Mouse (Mus musculus) forebrain, embryonic 10.5 days (tissue): ENCODE data around the gene Arl6ip1. TPM values are rescaled to one million over a fixed set of nuclear protein-coding genes. Genes with fewer than 3 reads are reported as not detected.

ENCODE experiments used
- DNase-seq: peaks from one replicate; pipeline ENCODE4 v3.0.0-alpha.2; 2017; ENCODE audit warnings: low spot score; ENCODE audit errors: extremely low spot score
- H3K27ac ChIP-seq: fragments of 300-500 bp; sonication (generic); 2 replicates; pipeline ENCODE4 v1.5.1; 2016; ENCODE audit warnings: mild to moderate bottlenecking
- H3K27me3 ChIP-seq: fragments of 300-500 bp; sonication (generic); 2 replicates; pipeline ENCODE4 v1.6.1; 2016; ENCODE audit warnings: mild to moderate bottlenecking; ENCODE audit not compliant: poor library complexity, severe bottlenecking
- H3K36me3 ChIP-seq: fragments of 300-500 bp; sonication (generic); replicated peaks from 2 replicates; pipeline ENCODE4 v1.6.1; 2016; ENCODE audit warnings: mild to moderate bottlenecking, moderate library complexity
- H3K4me1 ChIP-seq: fragments of 300-500 bp; sonication (generic); 2 replicates; pipeline ENCODE4 v1.6.1; 2016
- H3K4me3 ChIP-seq: fragments of 300-500 bp; sonication (generic); 2 replicates; pipeline ENCODE4 v1.5.1; 2016; ENCODE audit warnings: mild to moderate bottlenecking, moderate library complexity
- H3K9me3 ChIP-seq: fragments of 300-500 bp; sonication (generic); 2 replicates; pipeline ENCODE4 v1.6.1; 2016; ENCODE audit warnings: mild to moderate bottlenecking, moderate library complexity
- WGBS: fragments of 180-500 bp; shearing (Covaris S2); methylation state at CpG from one replicate; pipeline ENCODE4 v1.1.7; 2016; 5-methylcytosine and 5-hydroxymethylcytosine counted together
- polyA plus RNA-seq: library from polyadenylated mRNA; unstranded; fragments of >200 nt; fragmentation: Nextera tagmentation; extraction: Ambion mirVana; gene quantifications from 2 replicates; pipeline ENCODE4 v1.2.1, GENCODE M21; 2016

Gene Arl6ip1
- polyA plus RNA-seq, 1 experiment from 2014 or later: 495 TPM

DNA sequence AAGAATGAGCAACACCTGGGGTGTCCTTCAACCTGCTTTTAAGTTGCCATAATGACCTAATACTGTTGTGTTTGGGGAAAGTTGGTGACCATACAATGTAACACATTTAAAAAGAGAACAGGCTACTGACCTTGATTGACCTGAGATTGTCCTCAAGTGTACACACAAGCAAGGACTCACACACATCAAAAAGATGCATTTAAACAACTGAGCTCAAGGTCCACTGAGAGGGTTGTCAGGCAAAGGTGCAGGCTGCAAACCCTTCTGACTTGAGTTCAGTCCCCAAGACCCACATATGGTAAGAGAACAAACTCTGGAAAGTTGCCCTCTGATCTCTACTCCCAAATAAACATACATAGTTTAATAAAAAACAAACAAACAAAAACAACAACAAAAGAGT lies 3.7 kb downstream of the Arl6ip1 start:
- Histone ChIP-seq H3K36me3 (peaks cover 62% of the 10 kb centered on the region), H3K4me1 (peaks cover 38% of the 10 kb centered on the region), H3K27me3 (no peaks in the 10 kb centered on the region), H3K4me3 (no peak overlapping the region), H3K9me3 (no peaks in the 10 kb centered on the region), H3K27ac (no peak overlapping the region)
- DNase-seq: no peak

DNA sequence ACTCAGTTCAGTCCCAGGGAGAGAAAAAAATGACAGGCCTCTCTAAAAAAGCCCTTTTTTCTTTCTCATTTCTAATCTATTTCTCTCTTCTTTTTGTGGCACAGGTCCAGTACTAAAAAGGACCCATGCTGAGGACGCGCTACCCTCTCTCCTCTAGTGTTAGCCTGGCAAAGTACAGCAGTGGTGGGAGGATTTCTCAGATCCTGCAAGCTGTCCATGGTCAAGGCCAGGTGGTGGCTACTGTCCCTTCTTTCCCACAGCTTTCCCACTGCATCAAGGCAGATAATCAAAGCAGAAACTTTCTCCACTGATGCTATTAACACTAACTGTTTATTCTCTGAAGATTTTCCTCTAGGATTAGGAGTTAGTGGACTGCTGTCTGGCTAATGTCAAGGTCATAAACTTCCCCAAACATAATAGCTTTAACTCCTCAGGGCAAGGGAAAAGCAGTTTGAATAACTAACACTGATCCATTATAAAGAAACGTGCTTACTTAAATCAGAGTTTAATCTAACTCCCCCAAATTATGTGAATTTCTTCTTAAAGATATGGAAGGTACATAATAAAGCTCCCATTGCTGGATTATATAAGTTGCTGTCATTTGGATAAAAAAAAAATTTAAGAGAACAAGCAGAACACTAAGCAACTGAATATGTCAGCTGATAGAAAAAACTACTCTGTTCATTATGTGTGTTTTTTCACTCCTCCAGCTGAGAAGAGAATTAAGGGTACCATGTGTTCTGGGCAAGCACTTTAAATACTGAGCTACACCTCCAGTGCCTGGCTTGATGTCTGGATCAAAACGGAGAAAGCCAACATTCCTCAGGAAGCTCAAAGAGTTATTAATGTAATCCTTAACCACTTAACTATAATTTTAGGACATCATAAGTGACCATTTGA lies 5.7 kb downstream of the Arl6ip1 start:
- no peak for DNase-seq
- 96% methylated on average over 4 of the region's 4 CpGs for WGBS
- H3K4me3 ChIP-seq: no peak overlapping the region
- H3K27me3 ChIP-seq: no peaks in the 10 kb centered on the region
- H3K9me3 ChIP-seq: no peaks in the 10 kb centered on the region
- H3K36me3 ChIP-seq: peaks cover 82% of the 10 kb centered on the region
- no peak overlapping the region for H3K27ac ChIP-seq
- peaks cover 36% of the 10 kb centered on the region for H3K4me1 ChIP-seq

DNA sequence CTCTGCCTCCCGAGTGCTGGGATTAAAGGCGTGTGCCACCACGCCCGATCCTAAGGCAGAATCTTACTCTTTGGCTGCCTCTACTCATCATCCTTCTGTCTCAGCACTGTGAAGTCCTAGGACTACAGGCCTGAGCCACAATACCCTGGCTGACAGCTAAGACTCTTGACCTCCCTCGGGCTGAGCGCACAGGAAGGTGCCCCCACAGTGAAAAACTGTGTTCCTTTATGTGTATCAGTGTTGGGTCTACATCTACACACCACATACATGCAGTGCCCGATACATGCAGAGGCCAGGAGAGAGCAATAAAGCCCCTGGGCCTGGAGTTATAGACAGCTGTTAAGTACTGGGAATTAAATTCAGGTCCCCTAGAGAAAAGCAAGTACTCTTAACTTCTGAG lies 7.2 kb downstream of the Arl6ip1 start:
- peaks cover 90% of the 10 kb centered on the region for H3K36me3 ChIP-seq
- H3K27me3 ChIP-seq: no peaks in the 10 kb centered on the region
- H3K4me3 ChIP-seq: no peak overlapping the region
- H3K27ac ChIP-seq: no peak overlapping the region
- DNase-seq: peak; percentile 10
- peaks cover 35% of the 10 kb centered on the region for H3K4me1 ChIP-seq
- WGBS: 96% methylated on average over 7 of the region's 7 CpGs
- no peaks in the 10 kb centered on the region for H3K9me3 ChIP-seq

DNA sequence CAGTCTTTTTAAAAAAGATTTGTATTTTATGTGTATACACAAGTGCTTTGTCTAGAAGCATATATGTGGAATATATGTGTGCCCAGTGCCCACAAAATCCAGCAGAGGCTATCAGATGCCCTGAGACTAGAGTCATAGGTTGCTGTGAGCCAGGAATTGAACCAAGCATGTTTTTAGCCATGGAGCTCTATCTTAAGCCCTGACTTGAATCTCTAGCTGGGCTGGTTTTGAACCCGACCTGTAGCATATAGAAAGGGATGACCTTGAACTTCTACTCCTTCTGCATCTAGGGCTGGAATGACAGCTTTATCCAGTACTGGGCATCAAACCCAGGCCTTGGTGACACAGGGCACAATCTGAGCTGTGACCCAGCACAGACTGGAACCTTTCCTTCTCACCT lies 8.8 kb downstream of the Arl6ip1 start:
- WGBS: 83% methylated on average over 1 of the region's 1 CpGs
- Histone ChIP-seq H3K4me1 (peaks cover 26% of the 10 kb centered on the region), H3K27ac (no peak overlapping the region), H3K4me3 (no peak overlapping the region), H3K9me3 (no peaks in the 10 kb centered on the region), H3K36me3 (peaks cover 74% of the 10 kb centered on the region), H3K27me3 (no peaks in the 10 kb centered on the region)
- DNase-seq: peak; percentile 3

DNA sequence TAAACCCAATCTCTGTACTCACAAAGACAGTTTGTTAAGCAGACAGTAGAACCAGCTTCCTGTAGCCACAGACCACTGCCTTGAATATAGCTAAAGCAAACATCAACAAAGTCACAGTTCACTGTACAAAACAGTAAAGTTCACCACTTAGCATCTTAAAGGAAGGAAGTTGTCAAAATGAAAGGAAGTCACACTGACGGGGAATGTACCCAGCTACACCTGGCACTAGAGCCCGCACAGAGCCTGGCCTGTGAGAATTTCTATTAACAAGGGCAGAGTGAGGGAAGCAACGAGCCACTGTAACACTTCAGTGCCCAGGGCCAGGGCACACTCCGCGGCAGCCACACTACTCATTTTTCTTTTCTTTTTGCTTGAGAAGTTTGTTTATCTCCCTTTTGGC lies 9.5 kb downstream of the Arl6ip1 start:
- WGBS: 93% methylated on average over 5 of the region's 5 CpGs

DNA sequence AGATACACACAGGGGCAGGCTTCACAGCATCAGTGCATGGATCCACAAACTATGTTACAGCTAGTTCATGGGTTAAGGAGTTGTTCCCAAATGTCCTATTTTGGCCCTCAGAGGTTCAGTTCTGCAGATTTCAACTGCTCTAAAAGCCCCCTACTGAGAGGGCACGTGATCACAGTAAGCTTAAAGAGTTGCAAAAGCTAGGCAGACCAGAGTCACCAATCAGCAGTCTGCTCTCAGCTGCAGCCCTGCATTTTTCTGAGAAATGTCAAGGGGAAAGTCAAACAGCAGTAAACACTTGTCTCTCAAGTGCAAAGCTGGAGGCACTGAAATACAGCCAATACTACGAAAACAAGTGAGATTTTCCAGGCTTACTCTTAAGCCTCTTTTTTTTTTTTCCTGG lies 10.3 kb downstream of the Arl6ip1 start:
- Histone ChIP-seq H3K9me3 (no peaks in the 10 kb centered on the region), H3K27ac (no peak overlapping the region), H3K27me3 (no peaks in the 10 kb centered on the region), H3K4me3 (no peak overlapping the region), H3K36me3 (peaks cover 76% of the 10 kb centered on the region), H3K4me1 (peaks cover 35% of the 10 kb centered on the region)
- 61% methylated on average over 2 of the region's 2 CpGs for WGBS
- DNase-seq: no peak

More for the DNA sequence above, 9.5 kb downstream of the Arl6ip1 start:
- Histone ChIP-seq H3K27ac (no peak overlapping the region), H3K9me3 (no peaks in the 10 kb centered on the region), H3K4me3 (no peak overlapping the region), H3K36me3 (peaks cover 74% of the 10 kb centered on the region), H3K27me3 (no peaks in the 10 kb centered on the region), H3K4me1 (peaks cover 27% of the 10 kb centered on the region)
- no peak for DNase-seq

DNA sequence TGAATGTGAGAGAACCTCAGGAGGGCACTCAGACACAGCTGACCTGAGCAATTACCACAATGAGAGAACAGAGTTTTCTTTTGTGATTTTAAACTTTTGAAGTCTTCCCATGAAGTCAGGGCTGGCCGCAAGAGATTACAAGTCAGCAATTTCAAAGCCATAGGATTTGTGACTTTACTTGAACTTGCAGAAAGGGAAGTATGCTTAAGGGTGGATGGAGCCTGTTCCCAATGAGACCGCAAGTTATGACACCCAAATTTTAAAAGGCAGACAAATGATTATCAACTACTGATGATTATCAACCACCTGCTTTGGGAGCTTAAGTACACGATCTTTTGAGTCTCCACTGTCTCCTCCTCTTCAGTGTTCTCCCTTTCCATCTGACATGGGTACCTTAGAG lies 11.0 kb downstream of the Arl6ip1 start:
- WGBS: 90% methylated on average over 3 of the region's 3 CpGs
- Histone ChIP-seq H3K4me1 (peaks cover 42% of the 10 kb centered on the region), H3K36me3 (peaks cover 76% of the 10 kb centered on the region), H3K4me3 (no peak overlapping the region), H3K9me3 (no peaks in the 10 kb centered on the region), H3K27me3 (no peaks in the 10 kb centered on the region), H3K27ac (no peak overlapping the region)
- no peak for DNase-seq

DNA sequence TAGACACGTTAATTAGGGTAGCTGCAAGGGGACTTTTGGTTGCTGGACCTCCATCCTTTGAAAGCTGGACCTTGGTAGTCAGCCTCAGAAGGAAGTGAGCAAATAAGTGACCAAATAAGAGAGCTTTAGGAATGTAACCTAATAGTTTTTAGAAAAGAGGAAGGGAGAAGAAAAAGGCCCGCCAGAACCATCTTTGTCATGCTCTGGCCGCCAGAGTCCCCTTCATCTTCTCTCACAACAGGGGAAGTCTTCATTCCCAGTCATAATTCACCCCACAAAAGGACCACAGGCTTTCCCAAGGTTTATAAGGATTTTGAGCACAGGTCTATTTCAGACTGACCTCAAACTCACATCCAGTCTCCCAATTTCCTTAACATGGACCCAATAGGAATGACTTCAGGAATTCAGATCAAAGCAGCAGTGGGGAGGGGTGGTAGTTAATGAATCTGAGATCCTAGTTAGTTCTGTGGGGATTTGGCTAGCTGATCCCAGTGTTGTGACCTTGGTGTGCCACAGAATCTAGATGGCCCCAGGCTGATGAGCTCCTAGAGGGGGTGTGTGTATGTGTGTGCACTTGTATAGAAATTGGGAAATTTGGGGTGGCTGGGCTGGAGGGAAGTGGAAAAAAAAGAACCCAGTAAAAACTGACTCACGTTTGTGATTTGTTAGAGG lies 11.8 kb downstream of the Arl6ip1 start:
- H3K4me3 ChIP-seq: no peak overlapping the region
- H3K9me3 ChIP-seq: no peaks in the 10 kb centered on the region
- H3K4me1 ChIP-seq: peaks cover 50% of the 10 kb centered on the region
- H3K27me3 ChIP-seq: no peaks in the 10 kb centered on the region
- H3K36me3 ChIP-seq: peaks cover 76% of the 10 kb centered on the region
- WGBS: 52% methylated on average over 4 of the region's 4 CpGs
- H3K27ac ChIP-seq: peak overlapping the region; percentile 99
- DNase-seq: no peak

DNA sequence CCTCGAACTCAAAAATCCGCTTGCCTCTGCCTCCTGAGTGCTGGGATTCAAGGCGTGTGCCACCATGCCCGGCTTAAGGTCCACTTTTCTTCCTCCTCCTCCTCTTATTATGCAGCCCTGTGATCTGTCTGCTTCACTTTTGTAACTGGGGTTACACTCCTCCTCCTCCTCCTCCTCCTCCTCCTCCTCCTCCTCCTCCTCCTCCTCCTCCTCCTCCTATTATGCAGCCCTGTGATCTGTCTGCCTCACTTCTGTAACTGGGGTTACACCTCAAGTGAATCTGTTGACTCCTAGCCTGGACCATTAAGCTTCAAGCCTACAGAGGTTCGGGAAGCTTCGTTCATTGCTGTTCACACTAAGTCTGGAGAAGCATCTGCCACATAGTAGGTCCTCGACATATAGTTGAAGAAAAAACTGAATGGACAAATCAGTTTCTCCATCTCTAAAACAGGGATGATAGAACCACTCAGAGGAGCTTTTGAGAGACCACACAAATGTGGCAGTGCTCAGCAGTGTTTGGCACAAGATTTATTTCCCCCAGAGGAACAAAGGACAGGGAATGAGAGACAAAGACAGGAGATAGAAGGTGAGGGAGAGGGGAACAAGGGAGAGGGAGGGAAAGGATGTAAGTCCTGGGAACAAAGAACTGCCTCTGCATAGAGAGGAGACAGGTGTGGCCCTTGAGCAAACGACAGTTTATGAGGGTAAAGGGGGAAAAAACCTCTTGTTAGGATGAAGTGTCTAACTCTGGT lies 12.5 kb downstream of the Arl6ip1 start:
- peak overlapping the region; percentile 99 for H3K4me3 ChIP-seq
- no peak for DNase-seq

DNA sequence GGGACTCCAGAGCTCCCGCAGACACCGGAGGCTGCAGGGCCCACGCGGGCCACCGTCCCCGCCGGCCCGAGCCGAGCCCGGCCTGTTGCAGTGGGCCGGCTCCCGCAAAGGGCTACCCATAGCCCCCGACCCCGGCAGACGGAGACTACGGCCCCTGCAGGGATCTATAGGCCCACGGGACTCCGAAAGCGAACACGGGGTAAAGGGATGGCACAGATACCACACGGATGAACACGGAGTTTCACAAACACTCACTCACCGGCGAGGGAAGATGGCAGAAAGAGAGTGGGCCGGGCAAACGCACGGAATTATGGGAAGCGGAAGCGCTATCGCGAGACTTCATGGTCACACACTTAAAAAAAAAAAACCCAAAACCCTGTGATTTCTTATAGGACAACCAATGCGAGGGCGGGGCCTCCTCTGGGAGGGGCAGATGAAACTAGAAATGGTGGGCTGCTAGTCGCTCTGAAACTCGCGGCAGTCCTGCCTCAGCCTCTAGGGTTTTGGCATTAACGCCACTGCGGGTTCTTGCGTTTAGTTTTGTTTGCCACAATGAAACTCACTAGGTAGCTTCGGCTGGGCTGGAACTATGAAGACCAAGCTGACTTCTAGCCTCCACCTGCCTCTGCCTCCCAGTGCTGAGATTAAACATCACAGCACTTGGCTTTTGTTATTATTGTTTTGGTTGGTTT lies 13.4 kb downstream of the Arl6ip1 start, which contains the start of gene Rps15a:
TSS of gene Rps15a (minus strand) at position 312 of the 692 bp plus-strand sequence.
- Histone ChIP-seq H3K9me3 (no peaks in the 10 kb centered on the region), H3K27me3 (no peaks in the 10 kb centered on the region), H3K4me1 (peaks cover 66% of the 10 kb centered on the region), H3K27ac (peak within 1 kb of the TSS; percentile 99), H3K36me3 (peaks cover 76% of the 10 kb centered on the region), H3K4me3 (peak within 1 kb of the TSS; percentile 99)
- under 1% methylated on average over 40 of the region's 40 CpGs for WGBS
- DNase-seq: peak; percentile 91

More for the DNA sequence above, 12.5 kb downstream of the Arl6ip1 start:
- Histone ChIP-seq H3K36me3 (peaks cover 76% of the 10 kb centered on the region), H3K27ac (peak overlapping the region; percentile 99), H3K9me3 (no peaks in the 10 kb centered on the region), H3K27me3 (no peaks in the 10 kb centered on the region), H3K4me1 (peaks cover 57% of the 10 kb centered on the region)
- WGBS: 26% methylated on average over 8 of the region's 8 CpGs

DNA sequence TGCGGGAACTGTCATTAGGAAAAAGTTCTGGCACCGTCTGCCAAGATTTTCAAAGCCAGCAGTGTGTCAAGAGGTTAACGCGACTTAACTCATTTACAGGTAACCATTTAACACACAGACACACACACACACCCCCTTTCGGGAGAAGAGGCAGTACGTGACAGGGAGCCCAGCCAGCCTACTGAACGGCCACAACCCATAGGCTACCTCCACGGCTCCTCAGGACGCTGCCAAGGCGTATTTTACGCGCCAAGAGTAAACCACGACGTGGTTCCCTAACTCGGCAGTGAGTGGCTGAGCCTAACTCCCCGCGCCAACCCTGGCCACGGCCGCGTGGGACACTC lies 14.0 kb downstream of the Arl6ip1 start:
- H3K4me3 ChIP-seq: peak overlapping the region; percentile 99
- H3K9me3 ChIP-seq: no peaks in the 10 kb centered on the region
- H3K4me1 ChIP-seq: peaks cover 70% of the 10 kb centered on the region
- 0% methylated on average over 20 of the region's 20 CpGs for WGBS
- no peaks in the 10 kb centered on the region for H3K27me3 ChIP-seq
- peak overlapping the region; percentile 99 for H3K27ac ChIP-seq
- H3K36me3 ChIP-seq: peaks cover 76% of the 10 kb centered on the region
- DNase-seq: no peak

DNA sequence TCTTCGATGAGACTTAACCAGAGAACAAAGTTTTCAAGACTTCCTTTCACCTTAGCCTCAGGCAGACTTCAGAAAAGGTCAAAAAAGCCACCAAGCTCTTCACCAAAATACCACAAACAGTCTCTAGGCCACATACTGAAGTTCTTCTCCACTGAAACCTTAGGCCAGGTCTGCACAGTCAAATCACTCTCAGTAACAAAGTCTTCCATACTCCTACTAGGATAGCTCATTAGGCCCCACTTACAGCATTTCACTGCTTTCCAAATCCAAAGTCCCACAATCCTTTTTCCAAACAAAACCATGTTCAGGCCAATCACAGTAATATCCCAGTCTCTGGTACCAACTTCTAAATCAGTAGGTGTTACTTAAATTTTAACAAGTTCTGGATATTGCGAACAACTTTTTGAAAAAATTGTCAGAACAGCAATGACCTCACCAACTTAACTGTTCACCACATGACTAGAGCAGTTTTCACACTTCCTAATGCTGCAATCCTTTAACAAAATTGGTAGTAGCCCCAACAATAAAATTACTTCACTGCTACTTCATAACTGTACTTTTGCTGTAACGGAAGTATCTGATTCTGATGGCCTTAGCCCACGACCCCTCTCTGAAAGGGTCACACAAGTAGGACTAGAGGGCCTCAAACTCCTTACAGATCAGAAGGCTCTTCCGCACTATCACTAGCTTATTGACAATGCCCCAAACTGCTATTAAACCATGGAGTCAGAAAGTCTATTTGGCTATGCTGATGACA lies 15.7 kb downstream of the Arl6ip1 start:
- Histone ChIP-seq H3K27me3 (no peaks in the 10 kb centered on the region), H3K27ac (no peak overlapping the region), H3K36me3 (peaks cover 76% of the 10 kb centered on the region), H3K9me3 (no peaks in the 10 kb centered on the region), H3K4me1 (peaks cover 62% of the 10 kb centered on the region), H3K4me3 (peak overlapping the region; percentile 99)
- 78% methylated on average over 5 of the region's 5 CpGs for WGBS
- no peak for DNase-seq
